Comparison of ENCODE assay signal across 21 mouse cellular contexts in the genomic region with DNA sequence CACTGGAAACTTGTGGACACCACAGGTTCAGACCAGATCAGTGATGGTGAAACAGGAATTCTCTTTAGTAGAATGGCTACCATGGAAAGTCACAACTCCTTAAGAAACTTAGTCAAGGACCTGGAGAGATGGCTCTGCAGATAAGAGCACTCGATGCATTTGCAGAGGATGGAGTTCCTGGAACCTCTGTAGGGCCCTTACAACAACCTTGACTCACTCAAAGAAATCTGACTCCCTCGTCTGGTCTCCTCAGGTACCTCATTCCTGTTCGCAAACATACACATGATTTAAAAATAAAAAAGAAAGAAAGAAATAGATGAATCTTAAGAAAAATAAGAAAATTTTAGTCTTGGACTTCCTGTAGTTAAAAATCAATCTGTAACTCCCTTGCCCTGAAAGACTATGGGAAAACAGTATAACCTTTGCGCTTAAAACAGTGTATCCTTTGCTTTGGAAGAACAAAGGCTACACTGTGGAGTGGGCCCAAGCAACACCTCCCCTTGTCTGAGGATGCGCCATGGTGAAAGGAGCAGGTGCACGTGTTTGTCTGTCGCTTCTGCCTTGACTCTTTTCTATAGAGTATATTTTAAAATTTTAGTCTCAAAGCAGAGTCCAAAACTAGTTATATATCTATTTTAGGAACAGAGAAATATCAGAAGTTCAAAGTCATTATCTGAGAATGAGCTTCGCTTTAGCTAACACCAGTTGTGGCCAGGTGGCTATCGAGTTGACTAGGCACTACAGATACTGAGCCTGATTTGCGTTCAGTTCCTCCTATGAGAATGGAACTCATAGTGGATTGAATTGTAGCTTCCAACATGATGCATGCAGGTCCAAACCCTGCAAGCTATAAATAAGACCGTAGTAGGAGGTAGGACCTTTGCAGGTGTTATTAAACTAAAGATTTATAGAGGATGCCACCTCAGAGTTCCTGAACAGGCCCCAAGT.
DNase-seq lines count a peak whose midpoint lies in the region; ATAC-seq and TF ChIP-seq lines count a peak whose summit lies in the region.
"Had no signal": no experiment of that assay in that cellular context is flagged by ENCODE, and none has a peak within 500 bp of the region (broad histone marks: within the 10 kb centered on the region; RNA-seq: fewer than 3 reads in every experiment).

No protein-coding gene starts in this region.

- TF ChIP-seq RAD21 in CH12.LX (IDR thresholded peaks at IDR 0.05; ENCODE audit: low read depth, low read length), result peak; percentile 64

- WGBS in liver, adult 2 months, result 78% methylated on average over 11 of the region's 11 CpGs
- WGBS in liver, postnatal 0 days (ENCODE audit: insufficient replicate concordance), result 80% methylated on average over 11 of the region's 11 CpGs
- 81% methylated on average over 11 of the region's 11 CpGs for WGBS in cerebellum, adult 2 months

- no peak overlapping the region for H3K4me3 ChIP-seq in liver, adult 2 months (ENCODE audit: insufficient read depth, low read depth, low read length)
- no peak overlapping the region for H3K4me3 ChIP-seq in liver, postnatal 0 days (ENCODE audit: low read depth, low read length)
- no peak overlapping the region for H3K4me3 ChIP-seq in CH12.LX (replicated peaks in 1 of 3; ENCODE audit: low read depth in 2 of 3, low read length in 2 of 3, poor library complexity in 1 of 3)
- H3K4me3 ChIP-seq in cerebellum, adult 2 months (replicated peaks; ENCODE audit: insufficient read depth, low read depth, low read length), result no peak overlapping the region
- H3K4me3 ChIP-seq: forebrain, embryonic 10.5 days; forebrain, embryonic 13.5 days; hindbrain, embryonic 10.5 days had no signal

- peak; percentile 71 for DNase-seq in liver, adult 2 months (ENCODE audit: extremely low read depth, low read depth, low spot score)
- no peak for DNase-seq in liver, postnatal 0 days
- peak; percentile 44 for DNase-seq in lung, postnatal 25 days (ENCODE audit: low spot score)
- DNase-seq in lung, postnatal 4 days, result no peak
- peak; percentile 88 for DNase-seq in A20 (ENCODE audit: low read depth, low spot score)
- peak; percentile 75 for DNase-seq in CH12.LX (ENCODE audit: extremely low read depth)
- DNase-seq in layer of hippocampus, adult 18-20 months (ENCODE audit: low spot score in 2 of 2), result no peak
- no peak for DNase-seq in cerebellum, adult 2 months
- DNase-seq: adrenal gland, adult 8-10 months; adrenal gland, postnatal 25 days; B cell, adult 2 months; gastrocnemius, postnatal 10 days had no signal

- no peaks in the 10 kb centered on the region for H3K9me3 ChIP-seq in liver, postnatal 0 days (ENCODE audit: low read length)
- H3K9me3 ChIP-seq in CH12.LX (replicated peaks; ENCODE audit: low read length), result no peaks in the 10 kb centered on the region
- H3K9me3 ChIP-seq: forebrain, embryonic 10.5 days; forebrain, embryonic 13.5 days; hindbrain, embryonic 10.5 days had no signal

- no peak for TF ChIP-seq POLR2A in liver, adult 2 months (IDR thresholded peaks at IDR 0.05; ENCODE audit: extremely low read depth, insufficient read depth, low read length)
- no peak for TF ChIP-seq POLR2A in CH12.LX (IDR thresholded peaks at IDR 0.05; ENCODE audit: low read depth, low read length)
- no peak for TF ChIP-seq POLR2A in cerebellum, adult 2 months (IDR thresholded peaks at IDR 0.05; ENCODE audit: borderline replicate concordance, insufficient read depth, low read length)

- no peaks in the 10 kb centered on the region for H3K36me3 ChIP-seq in liver, adult 2 months (ENCODE audit: control insufficient read depth, insufficient read depth, low read length)
- H3K36me3 ChIP-seq in liver, postnatal 0 days (replicated peaks; ENCODE audit: insufficient read depth, low read length), result no peaks in the 10 kb centered on the region
- no peaks in the 10 kb centered on the region for H3K36me3 ChIP-seq in CH12.LX (replicated peaks in 1 of 2; ENCODE audit: control insufficient read depth in 1 of 2, insufficient read depth in 1 of 2, low read length in 1 of 2)
- H3K36me3 ChIP-seq: forebrain, embryonic 10.5 days; hindbrain, embryonic 10.5 days had no signal

- ATAC-seq in liver, postnatal 0 days, result no peak
- ATAC-seq: activated CD4-positive, CD25-positive, alpha-beta regulatory T cell, adult 4 months; CD4-positive, CD25-positive, alpha-beta regulatory T cell, adult 4 months; forebrain, embryonic 13.5 days; forebrain, embryonic 16.5 days had no signal

- H3K4me2 ChIP-seq in liver, postnatal 0 days (ENCODE audit: low read depth, low read length), result no peak overlapping the region
- H3K4me2 ChIP-seq in CH12.LX (ENCODE audit: insufficient read depth, low read depth, poor library complexity, severe bottlenecking), result 0 out of 2 replicates have a peak overlapping the region, but pooled peaks have one; percentile 47
- H3K4me2 ChIP-seq: forebrain, embryonic 13.5 days; heart, embryonic 11.5 days; hindbrain, embryonic 14.5 days had no signal

- no peak for TF ChIP-seq CTCF in liver, adult 2 months (IDR thresholded peaks at IDR 0.05; ENCODE audit: low read depth, low read length)
- TF ChIP-seq CTCF in liver, postnatal 0 days (IDR thresholded peaks at IDR 0.05; ENCODE audit: low read depth), result no peak
- TF ChIP-seq CTCF in CH12.LX (conservative IDR thresholded peaks at IDR 0.05 in 1 of 2, IDR thresholded peaks at IDR 0.05 in 1 of 2; ENCODE audit: low read depth in 2 of 2, low read length in 2 of 2), result peak in 1 of 2 experiments; percentile 51; a peak in 2 of 4 replicates
- no peak for TF ChIP-seq CTCF in cerebellum, adult 2 months (IDR thresholded peaks at IDR 0.05; ENCODE audit: borderline replicate concordance, insufficient read depth, low read depth, low read length)

- H3K9ac ChIP-seq in liver, adult 2 months (ENCODE audit: low read depth, low read length), result no peak overlapping the region
- no peak overlapping the region for H3K9ac ChIP-seq in liver, postnatal 0 days (replicated peaks)
- no peak overlapping the region for H3K9ac ChIP-seq in CH12.LX (ENCODE audit: insufficient read depth, low read depth)
- H3K9ac ChIP-seq: forebrain, embryonic 13.5 days; hindbrain, embryonic 14.5 days had no signal

- H3K27me3 ChIP-seq in liver, adult 2 months (ENCODE audit: control insufficient read depth, insufficient read depth, low read length), result no peaks in the 10 kb centered on the region
- no peaks in the 10 kb centered on the region for H3K27me3 ChIP-seq in liver, postnatal 0 days (ENCODE audit: insufficient read depth, low read length)
- H3K27me3 ChIP-seq in CH12.LX (replicated peaks), result no peaks in the 10 kb centered on the region
- H3K27me3 ChIP-seq in cerebellum, adult 2 months (ENCODE audit: control insufficient read depth, insufficient read depth, low read length), result no peaks in the 10 kb centered on the region
- H3K27me3 ChIP-seq: forebrain, embryonic 13.5 days had no signal

- no peaks in the 10 kb centered on the region; the same call in 1 of the 2 replicates for H3K79me2 ChIP-seq in liver, adult 2 months (ENCODE audit: control insufficient read depth, insufficient read depth, low read length)
- H3K79me2 ChIP-seq in CH12.LX (replicated peaks; ENCODE audit: control insufficient read depth, extremely low read depth, insufficient read depth, poor library complexity, severe bottlenecking), result no peaks in the 10 kb centered on the region

- TF ChIP-seq EP300 in liver, postnatal 0 days (IDR thresholded peaks at IDR 0.05; ENCODE audit: low read depth), result no peak
- peak; percentile 96 for TF ChIP-seq EP300 in CH12.LX (IDR thresholded peaks at IDR 0.05; ENCODE audit: low read length)

- in situ Hi-C loops in CH12.LX (cut with MboI; ENCODE audit: low pct_ligation_motif_present, low pct_unique_long_range_greater_than_20kb, low sequenced_read_pairs), result no loop called here

- dilution Hi-C loops in CH12.LX (cut with MboI; ENCODE audit: extremely low pct_ligation_motif_present, extremely low pct_unique_long_range_greater_than_20kb, low sequenced_read_pairs), result no loop called here

- H3K27ac ChIP-seq in liver, adult 2 months (replicated peaks; ENCODE audit: insufficient read depth, low read depth, low read length), result peak overlapping the region; percentile 66
- H3K27ac ChIP-seq in liver, postnatal 0 days (ENCODE audit: low read depth), result no peak overlapping the region
- peak overlapping the region; percentile 6; the same call in 1 of the 2 replicates for H3K27ac ChIP-seq in CH12.LX (ENCODE audit: insufficient read depth, low read depth)
- H3K27ac ChIP-seq in cerebellum, adult 2 months (ENCODE audit: insufficient read depth, low read length), result no peak overlapping the region
- H3K27ac ChIP-seq: forebrain, embryonic 10.5 days; forebrain, embryonic 13.5 days; hindbrain, embryonic 10.5 days; hindbrain, embryonic 14.5 days; hindbrain, postnatal 0 days had no signal

- peaks cover 27% of the 10 kb centered on the region for H3K4me1 ChIP-seq in liver, adult 2 months (ENCODE audit: control insufficient read depth, insufficient read depth, low read length)
- no peaks in the 10 kb centered on the region for H3K4me1 ChIP-seq in liver, postnatal 0 days (ENCODE audit: insufficient read depth)
- peaks cover 11 to 36% of the 10 kb centered on the region in 2 experiments for H3K4me1 ChIP-seq in CH12.LX (ENCODE audit: control insufficient read depth in 1 of 2, insufficient read depth in 2 of 2)
- peaks cover 4% of the 10 kb centered on the region for H3K4me1 ChIP-seq in cerebellum, adult 2 months (ENCODE audit: control insufficient read depth, insufficient read depth, low read length)
- H3K4me1 ChIP-seq: forebrain, embryonic 10.5 days; forebrain, embryonic 13.5 days; hindbrain, embryonic 10.5 days had no signal

TF ChIP-seq in CH12.LX, 34 proteins besides CTCF, POLR2A, EP300 and RAD21 (continues in another document):
- TF ChIP-seq POLR2AphosphoS2 (IDR thresholded peaks at IDR 0.05; ENCODE audit: low read depth, low read length) (no peak), NRF1 (IDR thresholded peaks at IDR 0.05; ENCODE audit: low read depth, low read length) (no peak), ZMIZ1 (IDR thresholded peaks at IDR 0.05; ENCODE audit: low read depth, low read length) (no peak), SMC3 (IDR thresholded peaks at IDR 0.05; ENCODE audit: low read depth, low read length) (peak; percentile 41), TCF12 (IDR thresholded peaks at IDR 0.05; ENCODE audit: low read depth, low read length) (peak; percentile 90), ELF1 (IDR thresholded peaks at IDR 0.05; ENCODE audit: low read depth, low read length) (no peak), MAX (IDR thresholded peaks at IDR 0.05; ENCODE audit: low read length) (peak; percentile 64; the same call in 1 of the 2 replicates), MAZ (IDR thresholded peaks at IDR 0.05; ENCODE audit: low read depth, low read length) (no peak), JUN (IDR thresholded peaks at IDR 0.05; ENCODE audit: insufficient read depth, low read depth, low read length) (peak; percentile 78), MXI1 (IDR thresholded peaks at IDR 0.05; ENCODE audit: low read depth, low read length) (peak; percentile 46; the same call in 1 of the 2 replicates), ZKSCAN1 (IDR thresholded peaks at IDR 0.05; ENCODE audit: borderline replicate concordance, low read depth, low read length) (no peak), JUND (conservative IDR thresholded peaks at IDR 0.05; ENCODE audit: low read depth, low read length) (peak; percentile 89), MYC (IDR thresholded peaks at IDR 0.05; ENCODE audit: low read depth, low read length) (peak; percentile 77)

Comparison
In these comparisons a context has a peak if more than half of its experiments do, and no peak if none do; other contexts are left out.
1. DNase-seq: peak in liver, adult 2 months (single experiment), lung, postnatal 25 days (single experiment), A20 (single experiment) and CH12.LX (single experiment); none in liver, postnatal 0 days (single experiment), lung, postnatal 4 days (0 of 2), layer of hippocampus, adult 18-20 months (0 of 2) and cerebellum, adult 2 months (0 of 2).
2. H3K27ac ChIP-seq: peak in liver, adult 2 months (single experiment) and CH12.LX (single experiment); none in liver, postnatal 0 days (single experiment) and cerebellum, adult 2 months (single experiment).